9 mouse cellular contexts compared by ENCODE assay signal in genomic region chr9:14206838-14207560, GRCm38 (mm10).
DNase-seq lines count a peak whose midpoint lies in the region; ATAC-seq lines count a peak whose summit lies in the region.
"Had no signal": no experiment of that assay in that cellular context is flagged by ENCODE, and none has a peak within 500 bp of the region (broad histone marks: within the 10 kb centered on the region; RNA-seq: fewer than 3 reads in every experiment).

No protein-coding gene starts in this region.

- H3K9ac ChIP-seq in kidney, embryonic 14.5 days (ENCODE audit: low read depth, low read length): no peak overlapping the region
- H3K9ac ChIP-seq in heart, embryonic 16.5 days (ENCODE audit: low read length): no peak overlapping the region
- H3K9ac ChIP-seq in stomach, embryonic 15.5 days: no peak overlapping the region

- H3K27ac ChIP-seq in kidney, embryonic 14.5 days (ENCODE audit: low read depth, low read length): no peak overlapping the region
- no peak overlapping the region for H3K27ac ChIP-seq in heart, embryonic 16.5 days (ENCODE audit: low read length)
- H3K27ac ChIP-seq in stomach, embryonic 15.5 days: peak overlapping the region; percentile 67; the same call in 1 of the 2 replicates

- H3K4me2 ChIP-seq in kidney, embryonic 14.5 days (replicated peaks; ENCODE audit: low read depth, low read length): no peak overlapping the region
- H3K4me2 ChIP-seq in heart, embryonic 16.5 days (ENCODE audit: low read depth, low read length): no peak overlapping the region
- H3K4me2 ChIP-seq in stomach, embryonic 15.5 days: no peak overlapping the region

- DNase-seq in kidney, postnatal 14 days: peak; percentile 40
- peak; percentile 15 to 31 for DNase-seq in lung, adult 18-20 months
- DNase-seq in urinary bladder, adult 18-20 months (ENCODE audit: low spot score in 2 of 2): no peak
- DNase-seq in adrenal gland, postnatal 14 days: no peak
- DNase-seq: gastrocnemius, postnatal 25 days had no signal

- H3K36me3 ChIP-seq in kidney, embryonic 14.5 days (ENCODE audit: control insufficient read depth, insufficient read depth, low read length): no peaks in the 10 kb centered on the region
- H3K36me3 ChIP-seq in heart, embryonic 16.5 days (ENCODE audit: control insufficient read depth, insufficient read depth): no peaks in the 10 kb centered on the region
- H3K36me3 ChIP-seq in stomach, embryonic 15.5 days: no peaks in the 10 kb centered on the region

- H3K9me3 ChIP-seq in kidney, embryonic 14.5 days (ENCODE audit: control insufficient read depth, low read length): no peaks in the 10 kb centered on the region
- no peaks in the 10 kb centered on the region for H3K9me3 ChIP-seq in heart, embryonic 16.5 days (replicated peaks; ENCODE audit: control insufficient read depth, low read length)
- H3K9me3 ChIP-seq in stomach, embryonic 15.5 days: no peaks in the 10 kb centered on the region
- H3K9me3 ChIP-seq: megakaryocyte, embryonic 14.5 days had no signal

- H3K4me3 ChIP-seq in kidney, embryonic 14.5 days (ENCODE audit: low read length): no peak overlapping the region
- H3K4me3 ChIP-seq in heart, embryonic 16.5 days (ENCODE audit: low read length): no peak overlapping the region
- H3K4me3 ChIP-seq in stomach, embryonic 15.5 days (replicated peaks): no peak overlapping the region
- H3K4me3 ChIP-seq: megakaryocyte, embryonic 14.5 days had no signal

- WGBS in kidney, embryonic 14.5 days: 87% methylated on average over 16 of the region's 16 CpGs
- WGBS in heart, embryonic 16.5 days: 78% methylated on average over 16 of the region's 16 CpGs
- 60% methylated on average over 16 of the region's 16 CpGs for WGBS in stomach, embryonic 15.5 days

- peaks cover 6% of the 10 kb centered on the region; the same call in 1 of the 2 replicates for H3K4me1 ChIP-seq in kidney, embryonic 14.5 days (ENCODE audit: control insufficient read depth, insufficient read depth, low read length)
- H3K4me1 ChIP-seq in heart, embryonic 16.5 days (ENCODE audit: control insufficient read depth, insufficient read depth, low read length): peaks cover 2% of the 10 kb centered on the region; the same call in 1 of the 2 replicates
- peaks cover 21% of the 10 kb centered on the region for H3K4me1 ChIP-seq in stomach, embryonic 15.5 days

- no peaks in the 10 kb centered on the region for H3K27me3 ChIP-seq in kidney, embryonic 14.5 days (ENCODE audit: control insufficient read depth, insufficient read depth, low read length)
- H3K27me3 ChIP-seq in heart, embryonic 16.5 days (ENCODE audit: control insufficient read depth, insufficient read depth, low read length): no peaks in the 10 kb centered on the region
- H3K27me3 ChIP-seq in stomach, embryonic 15.5 days (replicated peaks): no peaks in the 10 kb centered on the region

- no peak for ATAC-seq in kidney, embryonic 14.5 days (ENCODE audit: low FRiP score, low TSS enrichment)
- 0 out of 2 replicates have a peak, but pooled peaks have one; percentile 21 for ATAC-seq in heart, embryonic 16.5 days (replicated peaks; ENCODE audit: extremely low read depth, insufficient read depth, low FRiP score)
- peak; percentile 60 for ATAC-seq in stomach, embryonic 15.5 days (ENCODE audit: insufficient read depth, low FRiP score, low read depth)

Comparison
In these comparisons a context has a peak if more than half of its experiments do, and no peak if none do; other contexts are left out.
1. DNase-seq: peak in kidney, postnatal 14 days (single experiment) and lung, adult 18-20 months (2 of 2); none in urinary bladder, adult 18-20 months (0 of 2) and adrenal gland, postnatal 14 days (single experiment).